Mouse (Mus musculus): ENCODE data around the gene Dnah2. TPM values are rescaled to one million over a fixed set of nuclear protein-coding genes. Genes with fewer than 3 reads are reported as not detected.

Dnah2 gene
- polyA plus RNA-seq, 1 experiment from 2014 or later = 0.17 TPM

DNA sequence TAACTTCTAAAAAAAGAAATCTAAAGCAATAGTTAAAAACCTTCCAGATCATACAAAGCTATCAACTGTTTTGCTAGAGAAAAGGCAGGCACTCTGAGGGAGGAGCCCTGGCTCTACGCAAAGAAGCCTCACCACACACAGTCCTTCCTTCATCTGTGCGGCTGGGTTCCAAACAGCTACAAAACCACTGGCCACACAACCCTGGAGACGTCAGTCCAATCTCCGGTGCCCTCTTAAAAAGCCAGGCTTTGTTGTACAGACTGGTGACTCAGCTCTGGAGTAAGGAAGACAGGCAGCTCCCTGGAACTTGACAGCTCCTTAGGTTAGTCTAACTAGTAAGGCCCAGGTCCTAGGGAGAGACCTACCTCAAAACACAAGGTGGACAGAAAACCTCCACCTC lies 173.3 kb downstream of the Dnah2 start:
- Histone ChIP-seq H3K9ac (ENCODE audit: low read length) (no peak overlapping the region), H3K4me2 (ENCODE audit: low read depth, low read length) (no peak overlapping the region), H3K27me3 (ENCODE audit: control insufficient read depth, insufficient read depth, low read length) (no peaks in the 10 kb centered on the region), H3K27ac (ENCODE audit: low read length) (no peak overlapping the region), H3K4me1 (ENCODE audit: control insufficient read depth, insufficient read depth, low read length) (peaks cover 12% of the 10 kb centered on the region), H3K4me3 (ENCODE audit: low read length) (no peak overlapping the region), H3K36me3 (ENCODE audit: control insufficient read depth, insufficient read depth) (no peaks in the 10 kb centered on the region), H3K9me3 (replicated peaks; ENCODE audit: control insufficient read depth, low read length) (no peaks in the 10 kb centered on the region)
- ATAC-seq (replicated peaks; ENCODE audit: extremely low read depth, insufficient read depth, low FRiP score) = no peak
- WGBS = 85% methylated on average over 4 of the region's 4 CpGs

DNA sequence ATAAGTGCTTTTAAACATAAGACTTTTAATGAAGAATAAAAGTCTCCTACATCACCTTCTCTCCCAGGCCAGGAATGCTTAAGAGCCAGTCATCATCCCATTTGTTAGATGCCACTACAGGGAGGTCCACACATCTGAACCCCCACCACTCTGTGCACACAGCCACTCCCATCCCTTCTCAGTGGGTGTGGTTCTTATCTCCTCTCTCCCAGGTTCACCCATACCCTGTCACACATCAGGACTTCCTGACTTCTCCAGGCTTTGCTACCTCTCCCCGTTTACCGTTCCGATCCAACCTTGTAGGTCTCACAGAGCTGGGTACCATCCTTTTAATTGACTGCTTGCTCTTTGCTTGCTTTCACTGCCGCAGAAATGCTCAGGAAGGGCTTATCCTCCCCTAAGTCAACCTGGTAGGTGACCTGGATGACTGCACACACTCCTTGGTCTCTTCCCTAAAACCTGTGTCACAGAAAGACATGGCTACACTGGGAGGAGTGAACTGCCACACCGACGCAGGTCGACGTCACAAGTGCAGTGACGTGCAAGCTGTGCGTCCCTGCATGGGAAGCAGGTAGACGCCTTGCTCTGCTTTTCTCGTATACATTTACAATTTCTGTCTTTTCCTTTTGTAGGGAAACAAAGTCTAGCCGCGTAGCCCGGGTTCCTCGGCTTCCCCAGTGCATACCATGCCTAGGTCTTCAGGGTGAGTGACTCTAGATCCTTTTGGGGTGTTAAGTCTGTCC lies 175.5 kb downstream of the Dnah2 start:
- H3K9me3 ChIP-seq (replicated peaks; ENCODE audit: control insufficient read depth, low read length) = no peaks in the 10 kb centered on the region
- ATAC-seq (replicated peaks; ENCODE audit: extremely low read depth, insufficient read depth, low FRiP score) = no peak
- no peak overlapping the region for H3K4me2 ChIP-seq (ENCODE audit: low read depth, low read length)
- peaks cover 14% of the 10 kb centered on the region for H3K4me1 ChIP-seq (ENCODE audit: control insufficient read depth, insufficient read depth, low read length)
- H3K36me3 ChIP-seq (ENCODE audit: control insufficient read depth, insufficient read depth) = no peaks in the 10 kb centered on the region
- no peak overlapping the region for H3K4me3 ChIP-seq (ENCODE audit: low read length)
- no peaks in the 10 kb centered on the region for H3K27me3 ChIP-seq (ENCODE audit: control insufficient read depth, insufficient read depth, low read length)
- WGBS = 87% methylated on average over 16 of the region's 16 CpGs
- H3K27ac ChIP-seq (ENCODE audit: low read length) = no peak overlapping the region
- H3K9ac ChIP-seq (ENCODE audit: low read length) = no peak overlapping the region

DNA sequence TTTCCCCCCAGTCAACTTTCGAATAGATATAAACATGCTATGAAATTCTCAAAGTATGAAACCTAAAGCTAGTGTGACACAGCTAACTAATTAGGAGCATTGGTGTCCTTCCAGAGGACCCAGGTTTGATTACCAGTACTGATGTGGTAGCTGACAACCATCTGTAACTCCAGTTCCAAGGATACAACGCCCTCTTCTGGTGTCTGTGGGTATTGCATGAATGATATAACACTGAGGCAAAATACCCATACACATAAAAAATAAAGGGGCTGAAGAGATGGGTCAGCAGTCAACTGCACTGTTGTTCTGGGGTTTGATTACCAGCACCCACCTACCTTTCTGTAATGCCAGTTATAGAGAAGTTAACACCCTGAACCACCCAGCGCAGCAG lies 176.1 kb downstream of the Dnah2 start:
- H3K9ac ChIP-seq (ENCODE audit: low read length) = no peak overlapping the region
- H3K4me2 ChIP-seq (ENCODE audit: low read depth, low read length) = no peak overlapping the region
- no peak for ATAC-seq (replicated peaks; ENCODE audit: extremely low read depth, insufficient read depth, low FRiP score)
- peak overlapping the region; percentile 24 for H3K27ac ChIP-seq (ENCODE audit: low read length)
- H3K9me3 ChIP-seq (replicated peaks; ENCODE audit: control insufficient read depth, low read length) = no peaks in the 10 kb centered on the region
- H3K36me3 ChIP-seq (ENCODE audit: control insufficient read depth, insufficient read depth) = no peaks in the 10 kb centered on the region
- WGBS = 57% methylated on average over 3 of the region's 3 CpGs
- H3K4me1 ChIP-seq (ENCODE audit: control insufficient read depth, insufficient read depth, low read length) = peaks cover 19% of the 10 kb centered on the region
- no peaks in the 10 kb centered on the region for H3K27me3 ChIP-seq (ENCODE audit: control insufficient read depth, insufficient read depth, low read length)
- H3K4me3 ChIP-seq (ENCODE audit: low read length) = no peak overlapping the region

DNA sequence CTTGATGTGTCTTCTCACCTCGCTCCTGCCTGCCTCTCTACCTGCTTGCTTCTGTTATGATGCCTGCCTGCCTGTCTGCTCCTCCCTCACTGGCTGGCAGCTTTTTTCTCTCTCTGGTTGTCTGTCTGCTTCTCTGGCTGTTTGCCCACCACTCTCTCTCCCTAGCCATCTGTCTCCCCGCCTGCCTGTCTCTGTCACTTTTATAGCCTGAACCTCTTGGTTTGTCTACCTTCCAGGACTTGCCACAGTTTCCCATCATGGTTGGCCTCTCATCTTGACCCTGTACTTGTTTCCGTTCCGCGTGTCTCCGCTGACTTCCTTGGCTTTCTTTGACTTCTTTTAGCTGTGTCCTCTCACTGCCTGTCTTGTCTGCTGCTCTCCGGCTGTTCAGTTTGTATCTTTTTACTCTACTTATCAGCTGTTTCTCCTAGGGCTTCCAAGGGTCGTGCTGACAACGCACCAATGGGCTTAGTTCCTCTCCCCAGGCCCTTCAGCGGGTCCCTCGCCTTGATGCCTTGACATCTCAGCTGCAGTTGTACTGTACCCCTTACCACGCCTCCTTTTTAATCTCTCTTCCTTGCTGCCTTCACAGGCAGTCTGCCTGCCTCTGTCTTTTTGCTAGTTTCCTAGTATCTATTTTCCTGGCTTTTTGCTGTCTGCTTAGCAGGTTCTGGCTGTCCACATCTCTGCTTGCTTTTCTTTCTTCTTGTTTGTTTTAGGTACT lies 176.7 kb downstream of the Dnah2 start:
- Histone ChIP-seq H3K27ac (ENCODE audit: low read length) (peak overlapping the region; percentile 24), H3K36me3 (ENCODE audit: control insufficient read depth, insufficient read depth) (no peaks in the 10 kb centered on the region), H3K4me2 (ENCODE audit: low read depth, low read length) (0 out of 2 replicates have a peak overlapping the region, but pooled peaks have one; percentile 8), H3K9ac (ENCODE audit: low read length) (no peak overlapping the region; the same call in 1 of the 2 replicates), H3K27me3 (ENCODE audit: control insufficient read depth, insufficient read depth, low read length) (no peaks in the 10 kb centered on the region), H3K4me3 (ENCODE audit: low read length) (no peak overlapping the region), H3K4me1 (ENCODE audit: control insufficient read depth, insufficient read depth, low read length) (peaks cover 24% of the 10 kb centered on the region), H3K9me3 (replicated peaks; ENCODE audit: control insufficient read depth, low read length) (no peaks in the 10 kb centered on the region)
- ATAC-seq (replicated peaks; ENCODE audit: extremely low read depth, insufficient read depth, low FRiP score) = no peak
- WGBS = 24% methylated on average over 12 of the region's 12 CpGs

DNA sequence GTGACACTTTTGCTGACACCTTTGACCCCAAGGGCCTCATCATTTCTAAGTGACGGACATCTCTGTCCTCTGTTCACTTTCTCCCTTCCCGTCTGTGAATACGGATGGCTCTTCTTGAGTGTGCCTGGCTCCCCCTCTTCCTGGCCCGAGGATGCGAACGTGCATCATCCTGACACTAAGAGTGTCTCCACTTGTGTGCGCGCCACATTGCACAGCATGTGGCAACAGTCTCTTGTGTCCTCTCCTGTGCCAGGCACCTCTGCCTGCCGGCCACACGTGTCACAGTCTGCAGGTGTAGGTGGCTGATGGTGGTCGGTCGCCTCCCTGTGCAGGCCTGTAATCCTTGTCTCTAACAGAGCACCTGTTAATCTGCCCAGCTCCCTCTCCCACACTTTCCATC lies 177.3 kb downstream of the Dnah2 start:
- no peak overlapping the region for H3K27ac ChIP-seq (ENCODE audit: low read length)
- H3K27me3 ChIP-seq (ENCODE audit: control insufficient read depth, insufficient read depth, low read length) = no peaks in the 10 kb centered on the region
- H3K9ac ChIP-seq (ENCODE audit: low read length) = no peak overlapping the region
- no peak overlapping the region for H3K4me2 ChIP-seq (ENCODE audit: low read depth, low read length)
- H3K4me1 ChIP-seq (ENCODE audit: control insufficient read depth, insufficient read depth, low read length) = peaks cover 28% of the 10 kb centered on the region
- 51% methylated on average over 12 of the region's 12 CpGs for WGBS
- no peaks in the 10 kb centered on the region for H3K9me3 ChIP-seq (replicated peaks; ENCODE audit: control insufficient read depth, low read length)
- no peak overlapping the region for H3K4me3 ChIP-seq (ENCODE audit: low read length)
- no peaks in the 10 kb centered on the region for H3K36me3 ChIP-seq (ENCODE audit: control insufficient read depth, insufficient read depth)
- ATAC-seq (replicated peaks; ENCODE audit: extremely low read depth, insufficient read depth, low FRiP score) = no peak

DNA sequence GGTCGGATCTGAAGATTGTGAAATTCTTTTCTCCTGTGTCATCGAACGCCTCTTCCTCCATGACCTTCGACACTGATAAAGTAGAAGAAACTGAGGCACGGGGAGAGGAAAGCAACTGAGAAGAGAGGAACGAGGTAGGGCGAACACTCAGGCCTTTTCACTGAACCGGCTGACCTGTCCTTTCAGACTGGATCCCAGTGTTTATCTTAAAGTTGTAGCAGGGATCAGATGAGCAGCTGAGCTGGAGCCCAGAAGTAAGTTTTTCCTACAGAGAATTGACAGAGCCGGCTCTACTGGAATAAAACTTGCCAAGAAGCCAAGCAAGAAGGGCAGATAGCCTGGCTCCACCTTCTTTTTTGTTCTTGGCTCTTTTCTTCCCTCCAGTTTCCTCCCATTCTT lies 178.1 kb downstream of the Dnah2 start:
- WGBS = 32% methylated on average over 9 of the region's 9 CpGs
- no peak overlapping the region for H3K9ac ChIP-seq (ENCODE audit: low read length)

More for the DNA sequence above, 178.1 kb downstream of the Dnah2 start:
- H3K27ac ChIP-seq (ENCODE audit: low read length) = peak overlapping the region; percentile 62
- H3K4me3 ChIP-seq (ENCODE audit: low read length) = no peak overlapping the region
- H3K27me3 ChIP-seq (ENCODE audit: control insufficient read depth, insufficient read depth, low read length) = no peaks in the 10 kb centered on the region
- no peaks in the 10 kb centered on the region for H3K36me3 ChIP-seq (ENCODE audit: control insufficient read depth, insufficient read depth)
- peaks cover 33% of the 10 kb centered on the region for H3K4me1 ChIP-seq (ENCODE audit: control insufficient read depth, insufficient read depth, low read length)
- no peak for ATAC-seq (replicated peaks; ENCODE audit: extremely low read depth, insufficient read depth, low FRiP score)
- peak overlapping the region; percentile 34; the same call in 1 of the 2 replicates for H3K4me2 ChIP-seq (ENCODE audit: low read depth, low read length)
- no peaks in the 10 kb centered on the region for H3K9me3 ChIP-seq (replicated peaks; ENCODE audit: control insufficient read depth, low read length)

Small RNA genes lying within 50 kb of the gene (microRNA-seq; reads per million reads assigned to microRNA genes)
- gene Gm27493 = not detected

Other genes starting within 250 kb of the Dnah2 start
- gene Cntrob, start 225.3 kb downstream of the Dnah2 start, polyA plus RNA-seq (2015; fragmentation: Nextera tagmentation; extraction: Ambion mirVana) = 16.1 and 16.2 TPM in 2 replicates
- 176 and 179 TPM in 2 replicates for gene Trappc1, start 225.1 kb downstream of the Dnah2 start, polyA plus RNA-seq (2015; fragmentation: Nextera tagmentation; extraction: Ambion mirVana)
- 0.79 and 1.2 TPM in 2 replicates for gene Kcnab3, start 222.9 kb downstream of the Dnah2 start, polyA plus RNA-seq (2015; fragmentation: Nextera tagmentation; extraction: Ambion mirVana)
- 6.5 TPM in 2 replicates for gene Rnf227, start 208.6 kb downstream of the Dnah2 start, polyA plus RNA-seq (2015; fragmentation: Nextera tagmentation; extraction: Ambion mirVana)
- 13.3 and 19.8 TPM in 2 replicates for gene Chd3, start 179.7 kb downstream of the Dnah2 start, polyA plus RNA-seq (2015; fragmentation: Nextera tagmentation; extraction: Ambion mirVana)
- gene Naa38, start 153.6 kb downstream of the Dnah2 start, polyA plus RNA-seq (2015; fragmentation: Nextera tagmentation; extraction: Ambion mirVana) = 134 and 135 TPM in 2 replicates
- 25.4 and 27.6 TPM in 2 replicates for gene Cyb5d1, start 153.5 kb downstream of the Dnah2 start, polyA plus RNA-seq (2015; fragmentation: Nextera tagmentation; extraction: Ambion mirVana)
- 39.6 and 45.2 TPM in 2 replicates for gene Tmem88, start 150.9 kb downstream of the Dnah2 start, polyA plus RNA-seq (2015; fragmentation: Nextera tagmentation; extraction: Ambion mirVana)
- gene Kdm6b, start 135.4 kb downstream of the Dnah2 start, polyA plus RNA-seq (2015; fragmentation: Nextera tagmentation; extraction: Ambion mirVana) = 17.3 and 18.2 TPM in 2 replicates
- gene Efnb3, start 11.1 kb upstream of the Dnah2 start, polyA plus RNA-seq (2015; fragmentation: Nextera tagmentation; extraction: Ambion mirVana) = 49.9 and 57.0 TPM in 2 replicates
- 15.1 and 16.5 TPM in 2 replicates for gene Wrap53, start 31.1 kb upstream of the Dnah2 start, polyA plus RNA-seq (2015; fragmentation: Nextera tagmentation; extraction: Ambion mirVana)
- gene Trp53, start 31.2 kb upstream of the Dnah2 start, polyA plus RNA-seq (2015; fragmentation: Nextera tagmentation; extraction: Ambion mirVana) = 79.1 and 87.0 TPM in 2 replicates
- gene Atp1b2, start 56.8 kb upstream of the Dnah2 start, polyA plus RNA-seq (2015; fragmentation: Nextera tagmentation; extraction: Ambion mirVana) = 22.3 and 25.6 TPM in 2 replicates
- 0.20 TPM in 1 of 2 replicates, not detected in the other for gene Shbg, start 68.8 kb upstream of the Dnah2 start, polyA plus RNA-seq (2015; fragmentation: Nextera tagmentation; extraction: Ambion mirVana)
- gene Sat2, start 72.9 kb upstream of the Dnah2 start, polyA plus RNA-seq (2015; fragmentation: Nextera tagmentation; extraction: Ambion mirVana) = 13.0 and 13.8 TPM in 2 replicates
- gene Fxr2, start 83.9 kb upstream of the Dnah2 start, polyA plus RNA-seq (2015; fragmentation: Nextera tagmentation; extraction: Ambion mirVana) = 22.1 and 25.4 TPM in 2 replicates
- not detected in 2 replicates for gene Sox15, start 106.2 kb upstream of the Dnah2 start, polyA plus RNA-seq (2015; fragmentation: Nextera tagmentation; extraction: Ambion mirVana)
- 40.1 and 44.0 TPM in 2 replicates for gene Mpdu1, start 113.5 kb upstream of the Dnah2 start, polyA plus RNA-seq (2015; fragmentation: Nextera tagmentation; extraction: Ambion mirVana)
- gene Cd68, start 117.0 kb upstream of the Dnah2 start, polyA plus RNA-seq (2015; fragmentation: Nextera tagmentation; extraction: Ambion mirVana) = 10.0 and 12.3 TPM in 2 replicates
- gene Eif4a1, start 123.3 kb upstream of the Dnah2 start, polyA plus RNA-seq (2015; fragmentation: Nextera tagmentation; extraction: Ambion mirVana) = 337 and 346 TPM in 2 replicates
- gene Senp3, start 133.0 kb upstream of the Dnah2 start, polyA plus RNA-seq (2015; fragmentation: Nextera tagmentation; extraction: Ambion mirVana) = 55.8 and 58.0 TPM in 2 replicates
- 0.45 and 0.85 TPM in 2 replicates for gene Tnfsf13, start 136.7 kb upstream of the Dnah2 start, polyA plus RNA-seq (2015; fragmentation: Nextera tagmentation; extraction: Ambion mirVana)
- 5.9 and 7.8 TPM in 2 replicates for gene Tnfsf12, start 146.7 kb upstream of the Dnah2 start, polyA plus RNA-seq (2015; fragmentation: Nextera tagmentation; extraction: Ambion mirVana)
- gene Tnfsfm13, start 147.0 kb upstream of the Dnah2 start, polyA plus RNA-seq (2015; fragmentation: Nextera tagmentation; extraction: Ambion mirVana) = 3.1 and 3.5 TPM in 2 replicates
- gene Polr2a, start 209.5 kb upstream of the Dnah2 start, polyA plus RNA-seq (2015; fragmentation: Nextera tagmentation; extraction: Ambion mirVana) = 13.8 and 16.9 TPM in 2 replicates
- 0.16 and 0.18 TPM in 2 replicates for gene Slc35g3, start 212.9 kb upstream of the Dnah2 start, polyA plus RNA-seq (2015; fragmentation: Nextera tagmentation; extraction: Ambion mirVana)
- 3.6 TPM in 2 replicates for gene Zbtb4, start 216.8 kb upstream of the Dnah2 start, polyA plus RNA-seq (2015; fragmentation: Nextera tagmentation; extraction: Ambion mirVana)
- gene Chrnb1, start 246.8 kb upstream of the Dnah2 start, polyA plus RNA-seq (2015; fragmentation: Nextera tagmentation; extraction: Ambion mirVana) = 5.8 and 6.0 TPM in 2 replicates